Mouse (Mus musculus) mouse trophoblast stem cell (cell line): ENCODE measurements around the gene St8sia1.

Source experiments
- in situ Hi-C, 2 experiments: fragments of 300-500 bp; cut with MseI, MboI; formaldehyde crosslinking; loops; 2 replicates in 1 of 2; 3 replicates in 1 of 2; pipeline ENCODE4 v1.15.1; 2025

The St8sia1 gene

GRCm38 (mm10) chr6:142789736-142790135, 174.5 kb downstream of the St8sia1 start:
- in situ Hi-C loops = no loop called here

GRCm38 (mm10) chr6:142788042-142788987, 175.9 kb downstream of the St8sia1 start:
- in situ Hi-C loops = no loop called here

GRCm38 (mm10) chr6:142786106-142786505, 178.1 kb downstream of the St8sia1 start:
- in situ Hi-C loops = no loop called here

GRCm38 (mm10) chr6:142785343-142785742, 178.9 kb downstream of the St8sia1 start:
- in situ Hi-C loops = no loop called here

GRCm38 (mm10) chr6:142781286-142781685, 183.0 kb downstream of the St8sia1 start:
- in situ Hi-C loops = no loop called here

GRCm38 (mm10) chr6:142780574-142781033, 183.6 kb downstream of the St8sia1 start:
- in situ Hi-C loops = no loop called here

GRCm38 (mm10) chr6:142779812-142780573, 184.3 kb downstream of the St8sia1 start:
- in situ Hi-C loops = no loop called here

GRCm38 (mm10) chr6:142779045-142779811, 185.0 kb downstream of the St8sia1 start:
- in situ Hi-C loops = no loop called here

- in situ Hi-C loops = no loop called here
Measured at GRCm38 (mm10) chr6:142776935-142777334, 187.3 kb downstream of the St8sia1 start.

- in situ Hi-C loops = no loop called here
Measured at GRCm38 (mm10) chr6:142773566-142773965, 190.7 kb downstream of the St8sia1 start.

GRCm38 (mm10) chr6:142771643-142772042, 192.6 kb downstream of the St8sia1 start:
- in situ Hi-C loops = no loop called here
